Mouse (Mus musculus) testis, adult 2 months (tissue): ENCODE data around the gene Padi2.

Experiments used
- CTCF ChIP-seq: fragments of 200-500 bp; IDR thresholded peaks from 2 replicates; pipeline ENCODE4 v1.5.1; 2012; ENCODE audit warnings: low read depth, mild to moderate bottlenecking, inconsistent platforms, low read length, moderate library complexity; ENCODE audit not compliant: control insufficient read depth, insufficient read depth, insufficient replicate concordance
- POLR2A ChIP-seq: fragments of 200-500 bp; IDR thresholded peaks from 2 replicates; pipeline ENCODE4 v1.6.1; 2012; ENCODE audit warnings: low read depth, mild to moderate bottlenecking, inconsistent platforms, low read length, moderate library complexity; ENCODE audit not compliant: control insufficient read depth

DNA sequence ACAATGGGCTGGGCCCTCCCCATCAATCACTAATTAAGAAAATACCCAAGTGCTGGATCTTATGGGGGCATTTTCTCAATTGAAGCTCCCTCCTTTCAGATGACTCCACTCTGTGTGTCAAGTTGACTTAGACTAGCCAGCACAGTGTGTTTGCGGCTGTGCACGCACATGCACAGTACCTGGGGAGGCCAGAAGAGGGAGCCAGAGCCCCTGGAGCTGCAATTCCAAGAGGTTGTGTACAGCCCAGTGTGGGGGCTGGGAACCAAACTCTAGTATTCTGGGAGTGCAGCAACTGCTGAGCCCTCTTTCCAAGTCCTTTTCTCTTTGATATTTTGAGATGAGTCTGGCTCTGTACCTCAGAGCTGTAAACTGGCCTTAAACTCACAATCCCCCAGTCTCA, 75.5 kb downstream of the Padi2 start:
- TF ChIP-seq CTCF (peak; percentile 55; the same call in 1 of the 2 replicates), POLR2A (no peak)
